Mouse (Mus musculus): ENCODE measurements around the gene Slc25a33.
A peak's percentile ranks its signal among the peaks of the same experiment; 100 is the strongest.
"Not testable (repeated sequence)": the region's sequence is repeated elsewhere in the genome, so short reads cannot be mapped to it uniquely, and the experiment has no call there.

The Slc25a33 gene

DNA sequence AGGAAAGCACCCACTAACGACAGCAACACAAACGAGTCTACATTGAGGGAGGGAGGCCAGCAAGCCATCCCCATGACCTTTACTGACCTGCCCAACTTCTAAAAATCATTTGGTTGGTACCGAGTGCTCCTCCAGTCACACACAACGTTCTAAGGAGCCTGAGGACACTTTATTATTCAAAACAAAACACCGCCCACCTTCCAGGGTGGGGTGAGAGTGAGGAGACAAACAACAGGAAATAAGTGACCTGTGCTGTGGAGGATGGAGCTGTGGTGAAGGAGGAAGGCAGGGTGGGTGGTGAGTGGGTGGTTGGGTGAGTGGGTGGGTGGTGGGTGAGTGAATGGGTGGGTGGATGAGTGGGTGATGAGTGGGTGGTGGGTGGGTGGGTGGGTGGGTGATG is 14.6 kb downstream of the Slc25a33 start:
- DNase-seq (ENCODE audit: low spot score in 2 of 2) = no peak

- DNase-seq (ENCODE audit: low spot score in 2 of 2) = no peak
Measured at GRCm38 (mm10) chr4:149758423-149758822, 15.7 kb downstream of the Slc25a33 start.

GRCm38 (mm10) chr4:149756546-149756945 is 17.5 kb downstream of the Slc25a33 start:
- DNase-seq (ENCODE audit: low spot score in 2 of 2) = not testable (repeated sequence)

DNA sequence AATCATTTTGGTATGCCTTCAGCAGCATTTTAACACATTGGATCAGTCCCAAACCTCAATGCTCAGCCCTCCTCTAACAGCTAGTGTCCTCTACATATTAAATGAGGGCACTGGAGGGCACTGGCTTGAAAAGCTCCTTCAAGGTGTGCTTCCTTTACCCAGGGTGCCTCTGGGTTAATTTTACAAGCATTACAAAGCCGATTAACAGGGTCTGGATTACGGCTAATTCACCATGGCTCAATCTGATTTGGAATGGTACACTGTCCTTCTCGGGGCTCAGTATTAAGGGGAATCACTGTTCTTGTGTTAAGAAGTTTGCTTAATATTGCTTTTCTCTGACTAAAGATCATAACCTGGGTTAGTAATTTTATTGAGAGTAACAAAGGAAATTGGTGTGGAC is 21.2 kb downstream of the Slc25a33 start:
- DNase-seq (ENCODE audit: low spot score in 2 of 2) = no peak

DNA sequence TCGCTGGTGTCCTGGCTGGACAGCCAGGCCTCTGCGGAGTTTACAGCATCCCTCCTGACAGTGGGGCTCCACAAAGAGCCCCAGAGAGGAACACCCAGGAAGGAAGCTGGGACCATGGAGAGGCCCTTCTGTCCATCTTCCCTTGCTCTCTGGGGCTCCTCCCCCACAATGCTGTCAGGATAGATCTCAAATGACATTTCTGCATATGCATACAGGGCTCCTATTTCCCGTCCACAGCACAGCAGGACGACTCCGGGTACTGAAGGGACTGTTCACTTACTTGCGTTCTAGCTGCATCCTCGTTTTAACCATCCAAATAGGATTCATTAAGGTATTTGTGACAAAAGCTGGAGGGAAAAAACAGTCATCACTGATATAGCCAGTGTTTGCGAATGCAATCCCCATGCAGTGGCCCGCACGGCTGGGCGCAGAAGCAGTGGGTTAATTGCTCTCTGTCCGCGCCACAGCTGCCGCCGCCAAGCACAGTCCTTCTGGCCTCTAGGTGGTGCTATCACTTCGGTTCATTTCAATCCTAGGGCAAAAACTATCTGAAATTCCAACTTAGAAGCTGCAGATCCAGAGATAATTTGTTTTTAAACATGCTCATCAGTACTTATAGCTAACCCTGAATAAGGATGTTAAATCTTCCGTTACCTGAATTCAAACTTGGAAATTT is 21.8 kb downstream of the Slc25a33 start:
- DNase-seq (ENCODE audit: low spot score in 2 of 2) = peak in 1 of 2 experiments; percentile 49

GRCm38 (mm10) chr4:149750671-149751070 is 23.4 kb downstream of the Slc25a33 start:
- no peak for DNase-seq (ENCODE audit: low spot score in 2 of 2)

GRCm38 (mm10) chr4:149749663-149750015 is 24.4 kb downstream of the Slc25a33 start:
- DNase-seq (ENCODE audit: low spot score in 2 of 2) = not testable (repeated sequence)

- no peak for DNase-seq (ENCODE audit: low spot score in 2 of 2)
Measured at GRCm38 (mm10) chr4:149749003-149749662, 24.9 kb downstream of the Slc25a33 start.

- no peak for DNase-seq (ENCODE audit: low spot score in 2 of 2)
Measured at GRCm38 (mm10) chr4:149744119-149744518, 30.0 kb downstream of the Slc25a33 start.

- DNase-seq (ENCODE audit: low spot score in 2 of 2) = no peak
Measured at GRCm38 (mm10) chr4:149742011-149742530, 32.0 kb downstream of the Slc25a33 start.

GRCm38 (mm10) chr4:149740301-149740700 is 33.8 kb downstream of the Slc25a33 start:
- DNase-seq (ENCODE audit: low spot score in 2 of 2) = no peak

DNA sequence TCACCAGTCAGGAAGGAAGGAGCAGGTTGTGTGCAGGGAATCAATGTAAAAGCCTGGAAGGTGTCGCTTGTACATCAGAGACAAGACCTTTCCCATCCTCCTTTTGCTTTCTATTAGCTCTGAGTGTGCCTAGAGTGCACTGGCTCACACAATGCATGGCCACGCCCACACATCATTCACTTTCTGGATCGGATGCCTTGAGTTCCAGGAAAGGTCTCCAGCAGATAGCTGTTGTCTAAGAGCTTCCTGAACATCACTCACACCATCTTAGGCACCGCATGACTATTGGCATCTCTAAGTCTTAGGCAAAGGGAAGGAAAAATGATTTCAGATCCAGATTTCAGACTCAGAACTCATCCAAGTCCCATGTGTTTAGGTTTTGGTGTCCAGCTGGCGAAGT is 34.6 kb downstream of the Slc25a33 start:
- no peak for DNase-seq (ENCODE audit: low spot score in 2 of 2)

GRCm38 (mm10) chr4:149737383-149738324 is 36.4 kb downstream of the Slc25a33 start, which contains the start of gene Tmem201:
Gene Tmem201, minus strand, starts transcription at chr4:149738044.
- peak; percentile 89 to 93 for DNase-seq (ENCODE audit: low spot score in 2 of 2)

- peak; percentile 46 to 70 for DNase-seq (ENCODE audit: low spot score in 2 of 2)
Measured at GRCm38 (mm10) chr4:149736581-149736980, 37.5 kb downstream of the Slc25a33 start.

GRCm38 (mm10) chr4:149735624-149736250 is 38.3 kb downstream of the Slc25a33 start:
- no peak for DNase-seq (ENCODE audit: low spot score in 2 of 2)

DNA sequence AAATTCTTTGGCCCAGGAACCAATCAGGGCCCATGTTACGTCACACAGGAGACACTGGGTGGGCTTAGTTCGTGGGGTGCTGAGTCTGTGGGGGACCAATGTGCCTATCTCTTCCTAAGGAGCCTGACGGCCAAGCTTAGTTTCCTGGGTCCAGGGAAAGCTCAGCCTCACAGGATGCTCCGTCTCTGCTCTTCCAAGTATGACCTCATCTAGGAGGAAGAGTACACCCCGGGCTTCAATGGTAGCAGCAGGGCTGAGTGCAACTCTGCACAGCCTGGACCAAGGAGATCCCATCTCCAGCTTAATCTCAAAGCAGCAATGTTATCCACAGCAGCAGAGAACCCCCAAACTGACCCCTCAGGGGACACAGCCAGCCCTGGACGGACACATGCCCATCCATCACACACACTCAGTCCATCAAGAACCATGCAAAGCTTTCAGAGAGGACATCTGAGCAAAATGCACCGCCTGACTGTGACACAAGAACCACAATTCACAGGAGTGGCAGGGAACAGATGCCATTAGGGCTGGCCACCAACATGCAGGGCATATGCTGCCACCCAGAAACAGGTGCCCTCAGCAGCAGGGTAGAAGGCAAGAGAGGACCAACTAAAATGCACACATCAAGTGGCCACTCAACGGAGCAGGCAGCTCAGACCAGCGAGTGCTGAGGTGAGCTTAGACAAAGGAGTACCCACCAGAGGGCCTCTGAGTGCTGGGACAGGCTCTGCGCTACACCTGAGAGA is 39.2 kb downstream of the Slc25a33 start:
- DNase-seq (ENCODE audit: low spot score in 2 of 2) = no peak

DNA sequence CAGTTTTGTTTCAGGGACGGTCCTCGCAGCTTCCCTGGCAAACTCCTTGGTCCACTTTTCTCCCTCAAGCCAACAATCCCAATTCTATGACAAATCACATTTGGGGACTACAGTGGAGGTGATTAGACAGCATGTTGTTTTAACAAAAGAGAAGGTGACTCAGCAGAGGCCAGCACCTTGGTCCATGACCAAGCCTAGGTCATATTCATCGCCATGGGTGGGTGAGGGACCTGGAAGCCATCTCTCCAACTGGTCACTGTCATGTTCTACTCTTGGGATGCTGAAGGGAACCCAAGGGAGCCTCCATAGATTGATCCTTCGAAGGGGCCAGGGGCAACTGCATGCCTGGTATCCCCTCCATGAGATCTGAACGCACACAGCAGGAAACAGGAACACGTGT is 39.8 kb downstream of the Slc25a33 start:
- no peak for DNase-seq (ENCODE audit: low spot score in 2 of 2)

GRCm38 (mm10) chr4:149733748-149734147 is 40.3 kb downstream of the Slc25a33 start:
- no peak for DNase-seq (ENCODE audit: low spot score in 2 of 2)

DNA sequence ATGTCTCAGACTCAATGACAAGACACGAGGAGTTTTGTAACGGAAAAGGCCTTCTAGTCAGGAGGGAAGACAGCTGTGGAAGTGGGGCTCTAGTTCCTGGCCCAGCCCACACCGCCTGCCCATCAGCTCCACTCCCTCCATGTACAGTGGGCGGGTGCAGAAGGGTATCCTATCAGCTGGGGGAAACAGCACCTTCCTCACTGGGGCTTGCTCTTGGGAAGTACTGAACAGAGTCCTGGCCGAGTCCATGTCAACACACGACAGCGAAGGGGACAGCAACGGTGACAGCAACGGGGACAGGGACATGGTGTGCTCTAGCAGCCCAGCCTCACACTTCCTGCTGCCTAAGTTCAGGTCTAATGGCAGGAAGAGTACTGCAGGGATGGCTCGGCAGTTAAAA is 41.3 kb downstream of the Slc25a33 start:
- DNase-seq (ENCODE audit: low spot score in 2 of 2) = no peak

- DNase-seq (ENCODE audit: low spot score in 2 of 2) = no peak
Measured at GRCm38 (mm10) chr4:149732313-149732712, 41.8 kb downstream of the Slc25a33 start.

DNA sequence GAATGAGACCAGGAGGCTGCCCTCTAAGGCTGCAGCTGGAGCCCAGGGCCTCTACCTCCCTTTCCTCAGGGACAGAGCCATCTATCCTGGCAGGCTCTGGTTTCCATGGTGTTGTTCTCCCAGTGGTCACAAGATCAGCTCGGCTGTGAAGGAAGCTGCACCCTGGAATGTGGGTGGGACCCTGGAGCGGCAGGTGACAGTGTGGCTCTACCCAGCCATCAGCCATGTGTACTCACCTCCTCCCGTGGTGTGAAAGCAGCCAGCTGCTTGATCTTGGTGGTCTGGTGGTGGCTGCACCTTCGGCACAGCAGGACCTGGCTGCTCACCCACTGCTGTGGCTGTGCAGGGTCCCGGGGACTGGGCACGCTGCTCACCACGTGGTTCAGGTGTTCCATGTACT is 43.2 kb downstream of the Slc25a33 start:
- no peak for DNase-seq (ENCODE audit: low spot score in 2 of 2)
